Mouse (Mus musculus) CH12.LX (cell line): Measurements from ENCODE around the gene Dpagt1. TPM values are rescaled to one million over a fixed set of nuclear protein-coding genes. Genes with fewer than 3 reads are reported as not detected.
"Not testable (repeated sequence)": the region's sequence is repeated elsewhere in the genome, so short reads cannot be mapped to it uniquely, and the experiment has no call there.

Experiments used
- DNase-seq: peaks from one replicate; pipeline ENCODE4 v3.0.0-alpha.2; 2013; ENCODE audit errors: extremely low read depth
- H3K27ac ChIP-seq: 2 replicates; pipeline ENCODE4 v1.5.1; 2012; ENCODE audit warnings: low read depth, mild to moderate bottlenecking, control low read depth, moderate library complexity; ENCODE audit not compliant: insufficient read depth
- H3K27me3 ChIP-seq: replicated peaks from 2 replicates; pipeline ENCODE3; 2012; ENCODE audit warnings: inconsistent platforms
- H3K36me3 ChIP-seq, 2 experiments: replicated peaks in 1 of 2; 2 replicates each; pipeline versions ENCODE3 to v1.6.1; 2012; ENCODE audit warnings: inconsistent platforms in 1 of 2, low read length in 1 of 2, mild to moderate bottlenecking in 1 of 2, mixed read lengths in 1 of 2, moderate library complexity in 1 of 2; ENCODE audit not compliant: control insufficient read depth in 1 of 2, insufficient read depth in 1 of 2
- H3K4me1 ChIP-seq, 2 experiments: 2 replicates each; pipeline ENCODE4 v1.6.1; 2012; ENCODE audit warnings: inconsistent platforms in 1 of 2, moderate library complexity in 1 of 2; ENCODE audit not compliant: insufficient read depth in 2 of 2, control insufficient read depth in 1 of 2
- H3K4me2 ChIP-seq: 2 replicates; pipeline ENCODE4 v1.6.1; 2012; ENCODE audit warnings: low read depth, mild to moderate bottlenecking, control low read depth; ENCODE audit not compliant: poor library complexity, insufficient read depth, severe bottlenecking
- H3K4me3 ChIP-seq, 3 experiments: fragments of 150-350 bp in 1 of 3; sonication (generic) in 1 of 3; replicated peaks in 1 of 3; 2 replicates each; pipeline versions ENCODE3 to v1.5.1; 2011 to 2012; ENCODE audit warnings: low read depth in 2 of 3, low read length in 2 of 3, mild to moderate bottlenecking in 2 of 3, moderate library complexity in 2 of 3, control low read depth in 1 of 3, improper control_type of control experiment in 1 of 3, inconsistent platforms in 1 of 3, mixed read lengths in 1 of 3; ENCODE audit not compliant: poor library complexity in 1 of 3
- H3K79me2 ChIP-seq: replicated peaks from 2 replicates; pipeline ENCODE4 v1.6.1; 2012; ENCODE audit warnings: mild to moderate bottlenecking, moderate library complexity; ENCODE audit not compliant: control insufficient read depth, poor library complexity, insufficient read depth, severe bottlenecking; ENCODE audit errors: extremely low read depth
- H3K9ac ChIP-seq: 2 replicates; pipeline ENCODE4 v1.6.1; 2012; ENCODE audit warnings: low read depth, mild to moderate bottlenecking, control low read depth, moderate library complexity; ENCODE audit not compliant: insufficient read depth
- H3K9me3 ChIP-seq: replicated peaks from 2 replicates; pipeline ENCODE3; 2012; ENCODE audit warnings: low read length, inconsistent platforms, mixed read lengths
- CTCF ChIP-seq, 2 experiments: IDR thresholded peaks in 1 of 2; conservative IDR thresholded peaks in 1 of 2; 2 replicates each; pipeline ENCODE4 v1.5.1; 2011 to 2012; ENCODE audit warnings: low read depth in 2 of 2, low read length in 2 of 2, improper control_type of control experiment in 1 of 2, inconsistent platforms in 1 of 2, mild to moderate bottlenecking in 1 of 2, moderate library complexity in 1 of 2
- ELF1 ChIP-seq: IDR thresholded peaks from 2 replicates; pipeline ENCODE4 v1.6.1; 2014; ENCODE audit warnings: low read depth, mild to moderate bottlenecking, inconsistent platforms, low read length, improper control_type of control experiment
- GABPA ChIP-seq: IDR thresholded peaks from 2 replicates; pipeline ENCODE4 v1.6.1; 2012; ENCODE audit warnings: low read depth, low read length, improper control_type of control experiment, inconsistent platforms; ENCODE audit not compliant: insufficient replicate concordance
- MEF2A ChIP-seq: IDR thresholded peaks from 2 replicates; pipeline ENCODE4 v1.6.1; 2014; ENCODE audit warnings: low read depth, mild to moderate bottlenecking, inconsistent platforms, low read length, improper control_type of control experiment, borderline replicate concordance
- MYC ChIP-seq: IDR thresholded peaks from 2 replicates; pipeline ENCODE4 v1.6.1; 2011; ENCODE audit warnings: low read depth, mild to moderate bottlenecking, improper control_type of control experiment, low read length
- RAD21 ChIP-seq: IDR thresholded peaks from 2 replicates; pipeline ENCODE4 v1.6.1; 2011; ENCODE audit warnings: low read depth, mild to moderate bottlenecking, low read length, improper control_type of control experiment, moderate library complexity
- RCOR1 ChIP-seq: conservative IDR thresholded peaks from 2 replicates; pipeline ENCODE4 v1.6.1; 2012; ENCODE audit warnings: low read depth, mild to moderate bottlenecking, inconsistent platforms, low read length, improper control_type of control experiment
- SIN3A ChIP-seq: IDR thresholded peaks from 2 replicates; pipeline ENCODE4 v1.6.1; 2012; ENCODE audit warnings: low read length, improper control_type of control experiment, inconsistent platforms
- SMC3 ChIP-seq: IDR thresholded peaks from 2 replicates; pipeline ENCODE4 v1.6.1; 2011; ENCODE audit warnings: low read depth, low read length, improper control_type of control experiment
- TCF12 ChIP-seq: IDR thresholded peaks from 2 replicates; pipeline ENCODE4 v1.6.1; 2014; ENCODE audit warnings: low read depth, mild to moderate bottlenecking, inconsistent platforms, low read length, improper control_type of control experiment
- USF2 ChIP-seq: conservative IDR thresholded peaks from 2 replicates; pipeline ENCODE4 v1.6.1; 2011; ENCODE audit warnings: low read depth, low read length, improper control_type of control experiment
- dilution Hi-C: fragments of 300-500 bp; cut with MboI; formaldehyde crosslinking; loops from 2 replicates; pipeline ENCODE4 v1.14.3; 2020; ENCODE audit warnings: low sequenced_read_pairs; ENCODE audit not compliant: extremely low pct_unique_long_range_greater_than_20kb, extremely low pct_ligation_motif_present
- in situ Hi-C: fragments of 300-500 bp; cut with MboI; formaldehyde crosslinking; loops from 3 replicates; pipeline ENCODE4 v1.14.3; 2019; ENCODE audit warnings: low sequenced_read_pairs, low pct_ligation_motif_present, low pct_unique_long_range_greater_than_20kb, mixed read lengths
- polyA plus RNA-seq: library from polyadenylated mRNA; unstranded; fragments of >175 nt; gene quantifications from 2 replicates; pipeline ENCODE4 v1.2.1, GENCODE M21; 2012; ENCODE audit warnings: low read depth; ENCODE audit not compliant: insufficient read length
- total RNA-seq, 2 experiments: library from RNA; depleted of rRNA; stranded (reverse); fragments of 300-350 nt in 1 of 2; fragments of >200 nt in 1 of 2; gene quantifications; 2 replicates each; pipeline ENCODE4 v1.2.3; 2012 to 2014

Dpagt1 gene
- total and polyA plus RNA-seq, 3 experiments: 8.5 to 41.7 (median 15.8) TPM

DNA sequence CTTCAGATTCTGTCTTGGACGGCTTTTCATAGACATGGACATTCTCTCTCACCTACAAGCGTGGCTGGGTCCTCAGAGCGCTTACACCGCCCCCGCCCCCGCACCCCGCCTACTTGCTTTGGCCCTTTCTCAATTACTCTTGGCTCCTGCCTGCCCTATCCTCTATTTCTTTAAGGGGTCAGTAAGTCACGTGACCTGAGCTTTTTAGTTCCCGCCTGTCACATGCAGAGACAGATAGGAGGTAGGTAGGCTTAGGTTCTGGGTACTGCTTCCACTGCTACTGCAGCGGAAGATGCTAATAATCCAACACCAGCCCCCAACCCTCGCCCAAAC lies 36.9 kb upstream of the Dpagt1 start:
- H3K9me3 ChIP-seq: peaks cover 6% of the 10 kb centered on the region
- H3K4me3 ChIP-seq: no peak overlapping the region
- no peak overlapping the region for H3K9ac ChIP-seq
- in situ Hi-C loops (no loop called here), dilution Hi-C loops (no loop called here)
- DNase-seq: no peak
- no peak for TF ChIP-seq USF2
- no peak for TF ChIP-seq SMC3
- TF ChIP-seq RCOR1: no peak
- TF ChIP-seq GABPA: no peak
- no peak for TF ChIP-seq MEF2A
- TF ChIP-seq ELF1: no peak
- no peaks in the 10 kb centered on the region for H3K4me1 ChIP-seq
- H3K36me3 ChIP-seq: peaks cover 23 to 68% of the 10 kb centered on the region in 2 experiments
- no peaks in the 10 kb centered on the region for H3K79me2 ChIP-seq
- no peak overlapping the region for H3K27ac ChIP-seq
- no peaks in the 10 kb centered on the region for H3K27me3 ChIP-seq
- no peak overlapping the region for H3K4me2 ChIP-seq

DNA sequence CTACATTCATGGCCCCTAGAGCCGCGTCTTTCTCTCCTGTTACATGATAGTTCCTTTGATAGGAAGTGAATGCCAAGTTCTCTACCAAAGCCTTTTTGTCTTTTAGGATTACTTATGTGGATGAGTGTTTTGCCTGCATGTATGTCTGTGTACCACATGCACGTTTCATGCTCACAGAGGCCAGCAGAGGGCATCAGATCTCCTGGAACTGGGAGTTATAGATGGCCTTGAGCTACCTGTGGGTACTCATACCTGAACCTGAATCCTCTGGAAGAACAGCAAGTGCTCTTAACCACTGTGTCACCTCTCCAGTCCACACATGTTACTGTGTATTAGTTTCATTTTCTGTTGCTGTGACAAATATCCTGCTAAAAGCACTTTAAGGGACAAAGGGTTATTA lies 33.3 kb upstream of the Dpagt1 start:
- Histone ChIP-seq H3K9ac (no peak overlapping the region), H3K4me2 (no peak overlapping the region), H3K36me3 (peaks cover 48 to 87% of the 10 kb centered on the region in 2 experiments), H3K4me1 (no peaks in the 10 kb centered on the region), H3K79me2 (no peaks in the 10 kb centered on the region), H3K27ac (no peak overlapping the region), H3K4me3 (no peak overlapping the region), H3K9me3 (peaks cover 6% of the 10 kb centered on the region), H3K27me3 (no peaks in the 10 kb centered on the region)
- in situ Hi-C loops (loop anchor here (5.0 kb wide), 1 partner anchor 50 kb away; the partner anchor contains the start of gene Hmbs), dilution Hi-C loops (no loop called here)
- DNase-seq: peak; percentile 49
- no peak for TF ChIP-seq TCF12
- TF ChIP-seq MYC: peak; percentile 59; the same call in 1 of the 2 replicates
- no peak for TF ChIP-seq SIN3A
- peak; percentile 75 for TF ChIP-seq RAD21
- peak; percentile 85 for TF ChIP-seq SMC3
- TF ChIP-seq GABPA: no peak
- TF ChIP-seq CTCF (conservative IDR thresholded peaks at IDR 0.05 in 1 of 2, IDR thresholded peaks at IDR 0.05 in 1 of 2; ENCODE audit: low read depth in 2 of 2, low read length in 2 of 2): peak; percentile 42 to 77; a peak in 3 of 4 replicates

DNA sequence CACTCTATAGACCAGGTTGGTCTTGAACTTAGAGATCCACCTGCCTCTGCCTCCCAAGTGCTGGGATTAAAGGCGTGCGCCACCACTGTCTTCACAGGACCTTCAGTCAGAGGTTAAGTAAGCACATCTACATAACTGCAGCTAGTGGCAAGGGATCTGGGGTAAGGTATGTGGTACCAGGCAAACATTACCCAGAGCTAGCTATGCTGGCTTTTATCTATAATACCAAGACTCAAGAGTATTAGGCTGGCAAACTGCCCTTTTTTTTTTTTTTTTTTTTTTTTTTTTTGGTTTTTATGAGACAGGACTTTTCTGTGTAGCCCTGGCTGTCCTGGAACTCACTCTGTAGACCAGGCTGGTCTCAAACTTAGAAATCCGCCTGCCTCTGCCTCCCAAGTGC lies 25.8 kb upstream of the Dpagt1 start:
- peaks cover 55 to 76% of the 10 kb centered on the region in 2 experiments for H3K36me3 ChIP-seq
- H3K27ac ChIP-seq, H3K27me3 ChIP-seq, H3K9me3 ChIP-seq, H3K4me3 ChIP-seq, DNase-seq, dilution Hi-C loops, H3K4me2 ChIP-seq, H3K9ac ChIP-seq, in situ Hi-C loops: not testable (repeated sequence)
- peaks cover 3 to 13% of the 10 kb centered on the region in 2 experiments; a peak in 3 of 4 replicates for H3K4me1 ChIP-seq
- peaks cover 23% of the 10 kb centered on the region for H3K79me2 ChIP-seq
